Comparison of ENCODE assay signal across 8 mouse cellular contexts in the genomic region with DNA sequence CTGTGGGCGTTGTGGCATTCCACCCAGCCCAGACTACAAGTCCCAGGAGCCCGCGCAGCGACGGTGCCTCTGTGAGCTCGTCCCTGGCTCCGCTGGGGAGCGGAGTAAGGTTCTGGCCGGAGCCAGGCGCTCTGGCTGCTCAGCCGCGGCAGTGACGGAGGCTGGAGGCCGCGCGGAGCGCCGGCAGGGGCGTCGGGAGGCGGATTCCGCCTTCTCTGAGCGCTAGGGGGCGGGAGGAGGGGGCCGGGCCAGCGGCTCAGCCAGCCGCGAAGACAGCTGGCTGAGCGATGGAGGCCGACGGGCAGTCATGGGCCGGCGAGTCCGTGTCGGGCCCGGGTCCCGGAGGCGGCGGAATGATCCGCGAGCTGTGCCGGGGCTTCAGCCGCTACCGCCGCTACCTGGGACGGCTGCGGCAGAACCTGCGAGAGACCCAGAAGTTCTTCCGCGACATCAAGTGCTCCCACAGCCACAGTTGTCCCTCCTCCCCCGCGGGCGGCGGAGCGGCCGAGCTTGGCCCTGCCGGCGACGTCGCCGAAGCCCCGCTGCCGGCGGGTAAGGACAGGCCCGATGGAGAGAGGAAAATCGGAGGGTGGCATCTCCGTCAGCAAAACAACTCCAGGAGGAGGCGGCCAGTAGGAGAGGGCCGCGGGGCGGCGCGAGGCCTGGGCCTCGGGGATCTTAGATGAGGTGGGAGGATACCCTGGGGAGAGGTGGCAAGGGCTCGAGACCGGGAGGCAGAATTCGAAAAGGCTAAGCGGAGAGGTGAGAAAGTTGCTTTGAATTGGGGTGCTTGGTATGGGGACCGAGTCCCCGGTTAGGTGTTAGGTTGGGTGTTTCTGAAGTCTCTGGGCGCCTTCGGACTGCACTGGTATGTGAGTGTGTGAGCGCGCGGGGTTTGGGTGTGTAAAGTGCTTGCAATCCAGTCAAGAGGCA. TPM values are rescaled to one million over a fixed set of nuclear protein-coding genes. Genes with fewer than 3 reads are reported as not detected.
DNase-seq lines count a peak whose midpoint lies in the region; ATAC-seq and TF ChIP-seq lines count a peak whose summit lies in the region.

A gene (plus strand): TSS at position 237 of the 933 bp plus-strand sequence.

- no peak for TF ChIP-seq CTCF in bone marrow macrophage, adult 2 months (IDR thresholded peaks at IDR 0.05; ENCODE audit: low read depth, low read length)
- TF ChIP-seq CTCF in embryonic fibroblast, embryonic 13.5 days (IDR thresholded peaks at IDR 0.05; ENCODE audit: borderline replicate concordance, insufficient read depth, low read length) = no peak

- peak within 1 kb of the TSS; percentile 76 for H3K4me3 ChIP-seq in bone marrow macrophage, adult 2 months (ENCODE audit: insufficient read depth, low read length)
- peak within 1 kb of the TSS; percentile 75 for H3K4me3 ChIP-seq in embryonic fibroblast, embryonic 13.5 days (ENCODE audit: insufficient read depth, low read length)
- peak within 1 kb of the TSS; percentile 79 for H3K4me3 ChIP-seq in kidney, embryonic 14.5 days (ENCODE audit: low read length)
- peak within 1 kb of the TSS; percentile 83 for H3K4me3 ChIP-seq in limb, embryonic 15.5 days

- no peaks in the 10 kb centered on the region for H3K27me3 ChIP-seq in kidney, embryonic 14.5 days (ENCODE audit: control insufficient read depth, insufficient read depth, low read length)
- no peaks in the 10 kb centered on the region for H3K27me3 ChIP-seq in limb, embryonic 15.5 days

- DNase-seq in A20 (ENCODE audit: low read depth, low spot score) = peak; percentile 91
- DNase-seq in heart, adult 9 months (ENCODE audit: low spot score in 2 of 2) = peak; percentile 94 to 95
- peak; percentile 66 to 82 for DNase-seq in monocyte, adult 2 months (ENCODE audit: low read depth in 1 of 2, low spot score in 2 of 2)
- peak; percentile 87 to 89 for DNase-seq in spleen, postnatal 36 days (ENCODE audit: low spot score in 2 of 2)

- H3K9me3 ChIP-seq in kidney, embryonic 14.5 days (ENCODE audit: control insufficient read depth, low read length) = no peaks in the 10 kb centered on the region
- H3K9me3 ChIP-seq in limb, embryonic 15.5 days = no peaks in the 10 kb centered on the region

- H3K27ac ChIP-seq in bone marrow macrophage, adult 2 months (ENCODE audit: insufficient read depth, low read depth, low read length) = peak within 1 kb of the TSS; percentile 45
- peak within 1 kb of the TSS; percentile 57 for H3K27ac ChIP-seq in embryonic fibroblast, embryonic 13.5 days (ENCODE audit: insufficient read depth, low read length)
- H3K27ac ChIP-seq in kidney, embryonic 14.5 days (ENCODE audit: low read depth, low read length) = peak within 1 kb of the TSS; percentile 93
- peak within 1 kb of the TSS; percentile 92 for H3K27ac ChIP-seq in limb, embryonic 15.5 days

- H3K4me2 ChIP-seq in kidney, embryonic 14.5 days (replicated peaks; ENCODE audit: low read depth, low read length) = peak within 1 kb of the TSS; percentile 57
- peak within 1 kb of the TSS; percentile 66 for H3K4me2 ChIP-seq in limb, embryonic 15.5 days

- H3K9ac ChIP-seq in kidney, embryonic 14.5 days (ENCODE audit: low read depth, low read length) = peak within 1 kb of the TSS; percentile 84
- H3K9ac ChIP-seq in limb, embryonic 15.5 days = peak within 1 kb of the TSS; percentile 91

- under 1% methylated on average over 80 of the region's 85 CpGs for WGBS in kidney, embryonic 14.5 days
- WGBS in limb, embryonic 15.5 days = under 1% methylated on average over 84 of the region's 85 CpGs

- peak; percentile 98 for ATAC-seq in kidney, embryonic 14.5 days (ENCODE audit: low FRiP score, low TSS enrichment)
- ATAC-seq in limb, embryonic 15.5 days (ENCODE audit: insufficient number of reproducible peaks, low FRiP score, low TSS enrichment, low read depth) = peak; percentile 96

- no peaks in the 10 kb centered on the region for H3K36me3 ChIP-seq in kidney, embryonic 14.5 days (ENCODE audit: control insufficient read depth, insufficient read depth, low read length)
- H3K36me3 ChIP-seq in limb, embryonic 15.5 days = no peaks in the 10 kb centered on the region

- 0 out of 2 replicates have a peak, but pooled peaks have one; percentile 11 for TF ChIP-seq POLR2A in bone marrow macrophage, adult 2 months (IDR thresholded peaks at IDR 0.05; ENCODE audit: borderline replicate concordance, low read depth, low read length)
- peak; percentile 60 for TF ChIP-seq POLR2A in embryonic fibroblast, embryonic 13.5 days (IDR thresholded peaks at IDR 0.05; ENCODE audit: low read depth, low read length)

- H3K4me1 ChIP-seq in bone marrow macrophage, adult 2 months (ENCODE audit: control insufficient read depth, insufficient read depth, low read length) = peaks cover 25% of the 10 kb centered on the region
- peaks cover 6% of the 10 kb centered on the region for H3K4me1 ChIP-seq in embryonic fibroblast, embryonic 13.5 days (ENCODE audit: control insufficient read depth, insufficient read depth, low read length)
- H3K4me1 ChIP-seq in kidney, embryonic 14.5 days (ENCODE audit: control insufficient read depth, insufficient read depth, low read length) = 0 out of 2 replicates have a peak, but pooled peaks cover 16% of the 10 kb centered on the region
- H3K4me1 ChIP-seq in limb, embryonic 15.5 days = peaks cover 21% of the 10 kb centered on the region

RNA-seq across cellular contexts. Expression of the gene that starts here (rescaled TPM):
- polyA plus RNA-seq in bone marrow macrophage, adult 2 months (2012; ENCODE audit: insufficient read depth, insufficient read length, missing spikeins) = 24.1 and 26.8 TPM in 2 replicates
- polyA plus RNA-seq in embryonic fibroblast, embryonic 13.5 days (2011; ENCODE audit: insufficient read length, low read depth, missing spikeins) = 18.0 and 23.3 TPM in 2 replicates
- polyA plus RNA-seq in kidney, embryonic 14.5 days (2014; fragmentation: Nextera tagmentation; extraction: Ambion mirVana) = 14.9 and 22.1 TPM in 2 replicates
- 13.7 and 16.5 TPM in 2 replicates for polyA plus RNA-seq in limb, embryonic 15.5 days (2015; fragmentation: Nextera tagmentation; extraction: Ambion mirVana)

Comparison
In these comparisons a context has a peak if more than half of its experiments do, and no peak if none do; other contexts are left out.
1. Peak in every context shown above with its lines: DNase-seq, ATAC-seq, H3K4me3 ChIP-seq and H3K27ac ChIP-seq.